Mouse (Mus musculus): ENCODE results near the gene Evi2b.

- TF ChIP-seq GATA1 (IDR thresholded peaks at IDR 0.05; ENCODE audit: borderline replicate concordance, low read length) (no peak), FLI1 (IDR thresholded peaks at IDR 0.05; ENCODE audit: low read length) (no peak)
Measured at GRCm38 (mm10) chr11:79483876-79484528, 39.6 kb downstream of the Evi2b start.
